Mouse (Mus musculus) G1E (cell line): ENCODE data around the gene Dyrk1a.

Source experiments
- CTCF ChIP-seq: IDR thresholded peaks from 2 replicates; pipeline ENCODE4 v1.5.1; 2012; ENCODE audit warnings: low read depth, low read length, inconsistent platforms, mixed read lengths
- GATA1 ChIP-seq: IDR thresholded peaks from 2 replicates; pipeline ENCODE4 v1.6.1; 2012; ENCODE audit warnings: borderline replicate concordance, low read length, inconsistent platforms, mixed read lengths
- GATA2 ChIP-seq: IDR thresholded peaks from 2 replicates; pipeline ENCODE4 v1.6.1; 2012; ENCODE audit warnings: low read depth, low read length, inconsistent platforms, borderline replicate concordance
- POLR2AphosphoS5 ChIP-seq: IDR thresholded peaks from 2 replicates; pipeline ENCODE4 v1.6.1; 2012; ENCODE audit warnings: low read depth, low read length, inconsistent platforms; ENCODE audit not compliant: insufficient replicate concordance
- TAL1 ChIP-seq: conservative IDR thresholded peaks from 2 replicates; pipeline ENCODE4 v1.6.1; 2012; ENCODE audit warnings: low read depth, low read length, inconsistent platforms, mixed read lengths

GRCm38 (mm10) chr16:94527546-94527945, 42.3 kb upstream of the Dyrk1a start:
- TF ChIP-seq CTCF (no peak), GATA1 (no peak), TAL1 (no peak), GATA2 (no peak), POLR2AphosphoS5 (no peak)
